Mouse (Mus musculus): ENCODE measurements around the gene Tnfrsf19. TPM values are rescaled to one million over a fixed set of nuclear protein-coding genes. Genes with fewer than 3 reads are reported as not detected.

Gene Tnfrsf19
- polyA plus RNA-seq, 1 experiment: 19.2 TPM

DNA sequence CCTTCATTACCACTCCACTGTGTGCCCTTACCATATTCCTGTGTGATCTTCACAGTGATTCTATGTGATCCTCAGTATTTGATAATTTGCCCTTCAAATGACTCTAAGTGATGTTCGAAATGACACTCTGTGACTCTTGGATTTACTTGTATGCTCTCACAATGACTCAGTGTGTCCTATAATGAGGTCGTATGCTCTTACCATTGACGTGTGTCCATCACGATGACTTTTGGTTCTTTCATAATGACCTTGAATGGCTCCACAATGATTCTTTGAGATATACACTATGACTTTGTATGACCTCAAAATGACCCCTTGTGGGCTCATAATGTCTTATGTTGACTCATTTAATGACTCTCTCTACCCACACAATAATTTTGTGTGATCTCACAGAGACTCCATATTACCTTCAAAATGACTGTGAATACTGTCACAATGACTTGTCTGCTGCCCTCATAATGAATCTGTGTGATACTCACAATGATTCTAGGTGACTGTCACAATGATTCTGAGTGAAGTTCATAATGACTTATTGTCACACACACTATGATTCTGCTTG lies 108.7 kb downstream of the Tnfrsf19 start:
- Histone ChIP-seq H3K27me3 (ENCODE audit: control insufficient read depth, insufficient read depth, low read length) (no peaks in the 10 kb centered on the region), H3K4me1 (ENCODE audit: control insufficient read depth, insufficient read depth, low read length) (no peaks in the 10 kb centered on the region), H3K4me3 (replicated peaks; ENCODE audit: insufficient read depth, low read depth, low read length) (no peak overlapping the region), H3K27ac (ENCODE audit: insufficient read depth, low read length) (no peak overlapping the region)
- no peak for DNase-seq
- WGBS: 89% methylated on average over 4 of the region's 4 CpGs
- TF ChIP-seq CTCF (IDR thresholded peaks at IDR 0.05; ENCODE audit: borderline replicate concordance, insufficient read depth, low read depth, low read length): no peak
- TF ChIP-seq POLR2A (IDR thresholded peaks at IDR 0.05; ENCODE audit: borderline replicate concordance, insufficient read depth, low read length): no peak

DNA sequence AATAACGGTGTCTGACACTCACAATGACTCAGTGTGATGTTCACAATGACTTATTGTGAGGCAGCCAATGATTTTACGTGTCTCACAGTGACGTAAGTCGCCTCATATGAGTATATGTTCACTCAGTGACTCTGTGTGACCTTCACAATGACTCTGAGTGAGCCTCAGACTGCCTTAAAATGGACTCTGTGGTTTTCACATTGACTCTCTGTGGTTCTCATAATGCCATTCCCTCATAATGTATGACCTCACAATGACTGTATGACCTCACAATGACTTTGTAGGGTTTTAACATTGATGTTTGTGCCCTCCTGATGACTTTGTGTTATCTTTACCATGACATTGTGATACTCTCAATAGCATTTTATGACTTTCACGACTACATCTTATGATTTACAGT lies 110.6 kb downstream of the Tnfrsf19 start:
- no peaks in the 10 kb centered on the region for H3K27me3 ChIP-seq (ENCODE audit: control insufficient read depth, insufficient read depth, low read length)
- no peak overlapping the region for H3K4me3 ChIP-seq (replicated peaks; ENCODE audit: insufficient read depth, low read depth, low read length)
- TF ChIP-seq POLR2A (IDR thresholded peaks at IDR 0.05; ENCODE audit: borderline replicate concordance, insufficient read depth, low read length) (no peak), CTCF (IDR thresholded peaks at IDR 0.05; ENCODE audit: borderline replicate concordance, insufficient read depth, low read depth, low read length) (no peak)
- 79% methylated on average over 5 of the region's 5 CpGs for WGBS
- H3K27ac ChIP-seq (ENCODE audit: insufficient read depth, low read length): no peak overlapping the region
- no peaks in the 10 kb centered on the region for H3K4me1 ChIP-seq (ENCODE audit: control insufficient read depth, insufficient read depth, low read length)
- no peak for DNase-seq

DNA sequence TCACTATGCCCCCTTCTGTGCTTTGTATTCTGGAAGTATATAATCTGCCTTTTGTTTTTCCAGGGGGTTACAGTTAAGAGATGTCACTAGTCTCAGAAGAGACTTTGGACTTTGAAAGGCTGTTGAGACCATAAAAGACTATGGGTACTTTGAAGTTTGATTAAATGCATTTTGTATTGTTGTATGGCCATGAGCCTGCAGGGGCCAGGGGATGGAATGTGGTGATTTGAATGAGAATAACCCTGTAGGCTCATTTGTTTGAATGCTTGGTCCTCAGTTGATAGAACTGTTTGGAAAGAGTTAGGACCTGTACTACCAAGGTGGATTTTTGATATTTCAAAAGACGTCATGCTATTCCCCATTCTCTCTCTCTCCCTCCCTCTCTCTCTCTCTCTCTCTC lies 120.3 kb downstream of the Tnfrsf19 start:
- Histone ChIP-seq H3K27me3 (ENCODE audit: control insufficient read depth, insufficient read depth, low read length) (no peaks in the 10 kb centered on the region), H3K4me1 (ENCODE audit: control insufficient read depth, insufficient read depth, low read length) (no peaks in the 10 kb centered on the region), H3K4me3 (replicated peaks; ENCODE audit: insufficient read depth, low read depth, low read length) (no peak overlapping the region), H3K27ac (ENCODE audit: insufficient read depth, low read length) (no peak overlapping the region)
- no peak for DNase-seq
- WGBS: 58% methylated on average over 1 of the region's 1 CpGs
- TF ChIP-seq CTCF (IDR thresholded peaks at IDR 0.05; ENCODE audit: borderline replicate concordance, insufficient read depth, low read depth, low read length) (no peak), POLR2A (IDR thresholded peaks at IDR 0.05; ENCODE audit: borderline replicate concordance, insufficient read depth, low read length) (no peak)

DNA sequence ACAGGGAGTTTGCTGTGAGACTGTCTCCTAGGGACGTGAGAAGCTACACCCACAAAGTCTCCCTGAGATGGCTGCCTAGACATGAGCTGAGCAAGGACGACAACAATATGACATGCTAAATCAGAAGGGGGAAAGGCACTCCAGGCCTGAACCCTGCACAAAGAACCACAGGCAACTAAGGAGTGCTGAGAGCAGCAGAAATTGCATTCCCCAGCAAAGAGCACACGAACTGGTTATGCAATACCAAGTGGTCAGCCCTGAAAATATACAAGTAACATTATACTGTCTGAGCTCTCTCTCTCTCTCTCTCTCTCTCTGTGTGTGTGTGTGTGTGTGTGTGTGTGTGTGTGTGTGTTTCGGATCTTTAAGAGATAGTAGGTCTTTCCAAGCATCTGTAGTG lies 129.6 kb downstream of the Tnfrsf19 start:
- no peak for TF ChIP-seq POLR2A (IDR thresholded peaks at IDR 0.05; ENCODE audit: borderline replicate concordance, insufficient read depth, low read length)
- no peak for TF ChIP-seq CTCF (IDR thresholded peaks at IDR 0.05; ENCODE audit: borderline replicate concordance, insufficient read depth, low read depth, low read length)

More for the DNA sequence above, 129.6 kb downstream of the Tnfrsf19 start:
- H3K4me3 ChIP-seq (replicated peaks; ENCODE audit: insufficient read depth, low read depth, low read length): no peak overlapping the region
- H3K27me3 ChIP-seq (ENCODE audit: control insufficient read depth, insufficient read depth, low read length): no peaks in the 10 kb centered on the region
- no peaks in the 10 kb centered on the region for H3K4me1 ChIP-seq (ENCODE audit: control insufficient read depth, insufficient read depth, low read length)
- no peak for DNase-seq
- H3K27ac ChIP-seq (ENCODE audit: insufficient read depth, low read length): no peak overlapping the region
- WGBS: 56% methylated on average over 4 of the region's 4 CpGs

Other genes starting within 250 kb of the Tnfrsf19 start
- gene Sacs, start 92.0 kb upstream of the Tnfrsf19 start, polyA plus RNA-seq (2012; rRNA removed): 18.4 and 18.6 TPM in 2 replicates
- gene Sgcg, start 212.0 kb upstream of the Tnfrsf19 start, polyA plus RNA-seq (2012; rRNA removed): 1.1 and 1.4 TPM in 2 replicates